Mouse (Mus musculus) heart, postnatal 0 days (tissue): ENCODE measurements at regions not wholly inside any gene's neighbourhood (a gene's known extent, or its start where the extent isn't known, plus 50 kb on each side); places are given as distances from the start of the nearest gene placed in this dataset.

Source experiments
- ATAC-seq: fragments of 200-750 bp; cut with Nextera tagmentation; 2 replicates; pipeline ENCODE4 v1.8.0; 2017; ENCODE audit warnings: low read depth, moderate number of reproducible peaks, moderate library complexity; ENCODE audit not compliant: insufficient read depth
- DNase-seq: peaks from one replicate; pipeline ENCODE4 v3.0.0-alpha.2; 2016; ENCODE audit warnings: low spot score
- H3K27ac ChIP-seq: fragments of 300-500 bp; sonication (generic); 2 replicates; pipeline ENCODE4 v1.5.1; 2014; ENCODE audit warnings: low read depth, mild to moderate bottlenecking
- H3K27me3 ChIP-seq: fragments of 300-500 bp; sonication (generic); 2 replicates; pipeline ENCODE4 v1.6.1; 2014; ENCODE audit warnings: low read length, mixed read lengths; ENCODE audit not compliant: control insufficient read depth, insufficient read depth
- H3K36me3 ChIP-seq: fragments of 300-500 bp; sonication (generic); replicated peaks from 2 replicates; pipeline ENCODE4 v1.6.1; 2014; ENCODE audit warnings: low read length, mixed read lengths; ENCODE audit not compliant: control insufficient read depth, insufficient read depth
- H3K4me1 ChIP-seq: fragments of 300-500 bp; sonication (generic); 2 replicates; pipeline ENCODE4 v1.6.1; 2014; ENCODE audit warnings: antibody characterized with exemption; ENCODE audit not compliant: control insufficient read depth, insufficient read depth
- H3K4me2 ChIP-seq: fragments of 300-500 bp; sonication (generic); 2 replicates; pipeline ENCODE4 v1.6.1; 2014; ENCODE audit warnings: low read depth, mild to moderate bottlenecking, low read length, moderate library complexity
- H3K4me3 ChIP-seq: fragments of 300-500 bp; sonication (generic); 2 replicates; pipeline ENCODE4 v1.5.1; 2014; ENCODE audit warnings: low read depth, low read length
- H3K9ac ChIP-seq: fragments of 300-500 bp; sonication (generic); replicated peaks from 2 replicates; pipeline ENCODE4 v1.6.1; 2014; ENCODE audit warnings: low read depth, low read length, mixed read lengths
- H3K9me3 ChIP-seq: fragments of 300-500 bp; sonication (generic); replicated peaks from 2 replicates; pipeline ENCODE4 v1.6.1; 2016; ENCODE audit warnings: low read length; ENCODE audit not compliant: control insufficient read depth
- CTCF ChIP-seq: IDR thresholded peaks from 2 replicates; pipeline ENCODE4 v1.5.1; 2016; ENCODE audit warnings: antibody characterized with exemption, control low read depth, low read depth
- EP300 ChIP-seq: IDR thresholded peaks from 2 replicates; pipeline ENCODE4 v1.6.1; 2016; ENCODE audit warnings: antibody characterized with exemption, low read depth
- WGBS: fragments of 180-500 bp; shearing (Covaris S2); extraction: QIAGEN DNeasy Blood & Tissue Kit; methylation state at CpG from one replicate; pipeline ENCODE4 v1.1.7; 2014; 5-methylcytosine and 5-hydroxymethylcytosine counted together

DNA sequence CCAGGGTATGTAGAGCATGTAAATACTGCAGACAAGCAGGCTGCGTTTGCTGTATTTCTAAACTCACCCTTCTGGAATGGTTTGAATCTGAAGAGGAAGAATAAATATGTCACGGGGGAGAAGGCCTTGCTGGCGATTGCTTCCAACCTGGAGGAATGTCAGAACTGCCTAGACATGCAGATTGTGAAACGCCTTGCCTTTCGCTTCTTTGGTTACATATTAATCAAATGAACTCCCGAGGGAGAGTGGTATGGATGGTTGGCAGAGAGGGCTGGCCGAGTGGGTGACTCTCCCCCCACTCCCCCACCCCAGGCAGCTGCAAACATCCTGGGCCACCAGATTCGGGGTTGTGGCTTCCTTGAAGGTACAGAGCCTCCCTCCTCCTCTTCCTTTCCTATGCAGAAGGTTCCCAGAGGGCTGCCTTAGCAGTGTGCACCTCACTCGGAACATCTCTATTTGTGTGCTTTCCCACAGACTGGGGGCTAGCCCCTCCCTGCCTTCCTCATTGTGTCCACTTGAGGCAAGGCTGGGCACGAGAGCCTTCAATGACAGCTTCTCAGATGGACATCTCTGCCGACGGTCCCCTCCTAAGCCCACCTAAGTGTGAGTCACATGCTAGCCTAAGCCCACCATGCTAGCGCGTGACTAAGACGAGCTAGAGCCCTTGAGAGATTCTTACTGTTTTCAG lies 93.3 kb downstream of the Zfp281 start:
- H3K4me1 ChIP-seq = no peaks in the 10 kb centered on the region
- H3K9me3 ChIP-seq = no peaks in the 10 kb centered on the region
- WGBS = 53% methylated on average over 15 of the region's 15 CpGs
- no peaks in the 10 kb centered on the region for H3K27me3 ChIP-seq
- DNase-seq = no peak
- H3K4me2 ChIP-seq = no peak overlapping the region
- TF ChIP-seq EP300 = no peak
- TF ChIP-seq CTCF = no peak
- H3K36me3 ChIP-seq = no peaks in the 10 kb centered on the region
- H3K9ac ChIP-seq = no peak overlapping the region
- ATAC-seq = no peak
- H3K27ac ChIP-seq = no peak overlapping the region
- no peak overlapping the region for H3K4me3 ChIP-seq

DNA sequence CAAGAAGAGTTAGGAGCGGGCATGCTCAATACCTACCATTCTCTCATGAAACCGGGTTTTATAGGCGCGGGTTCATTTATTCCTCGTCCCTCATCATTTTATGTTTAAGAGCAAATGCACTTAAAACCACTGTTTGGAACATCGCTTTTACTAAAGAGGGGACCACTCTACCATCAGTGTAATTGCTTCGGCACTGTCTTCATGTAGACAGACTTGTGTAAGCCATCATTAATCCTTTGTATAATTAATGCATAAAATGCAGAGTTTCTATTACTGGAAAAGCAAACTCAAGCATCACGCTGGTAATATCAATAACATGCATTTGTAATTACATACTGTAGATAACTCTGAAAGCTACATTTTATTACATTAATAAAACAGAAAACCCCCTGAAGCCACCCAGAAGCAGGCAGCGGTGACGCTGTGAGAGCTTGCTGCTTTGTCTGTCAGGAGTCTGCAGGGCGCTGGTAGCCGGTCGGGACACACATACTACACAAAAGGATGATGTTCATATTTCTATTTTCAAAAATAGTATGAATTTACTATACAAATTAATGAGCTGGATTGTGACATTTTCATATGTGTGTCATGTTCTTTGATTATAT lies 99.2 kb downstream of the Zfp281 start:
- Histone ChIP-seq H3K4me3 (no peak overlapping the region), H3K4me1 (no peaks in the 10 kb centered on the region), H3K4me2 (no peak overlapping the region), H3K9ac (no peak overlapping the region), H3K27ac (no peak overlapping the region), H3K9me3 (no peaks in the 10 kb centered on the region), H3K27me3 (no peaks in the 10 kb centered on the region), H3K36me3 (no peaks in the 10 kb centered on the region)
- no peak for TF ChIP-seq CTCF
- no peak for TF ChIP-seq EP300
- 93% methylated on average over 13 of the region's 13 CpGs for WGBS
- DNase-seq (no peak), ATAC-seq (no peak)

DNA sequence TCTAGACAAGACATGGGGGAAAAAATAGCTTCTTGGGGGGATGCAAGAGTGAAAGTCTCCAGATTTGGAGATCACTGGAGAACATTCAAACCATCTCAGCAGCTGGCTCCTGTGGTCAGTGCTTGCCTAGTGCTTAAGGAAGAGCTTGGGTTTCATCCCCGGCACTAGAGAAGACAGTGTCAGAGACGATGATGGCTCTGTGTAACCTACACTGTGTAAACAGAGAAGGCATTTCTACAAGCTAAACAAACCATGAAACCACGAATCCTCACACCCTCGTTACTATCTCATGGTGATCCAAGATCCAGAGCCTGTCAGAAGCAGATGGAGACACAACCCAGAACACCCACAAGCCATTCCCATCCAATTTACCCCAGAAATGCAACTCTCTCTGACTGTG lies 100.5 kb downstream of the Zfp281 start:
- 39% methylated on average over 4 of the region's 4 CpGs for WGBS
- H3K9me3 ChIP-seq = no peaks in the 10 kb centered on the region
- H3K27ac ChIP-seq = no peak overlapping the region
- TF ChIP-seq CTCF (no peak), EP300 (no peak)
- no peaks in the 10 kb centered on the region for H3K4me1 ChIP-seq
- H3K36me3 ChIP-seq = no peaks in the 10 kb centered on the region
- H3K27me3 ChIP-seq = no peaks in the 10 kb centered on the region
- ATAC-seq = no peak
- H3K9ac ChIP-seq = no peak overlapping the region
- no peak overlapping the region for H3K4me2 ChIP-seq
- no peak for DNase-seq
- H3K4me3 ChIP-seq = no peak overlapping the region

DNA sequence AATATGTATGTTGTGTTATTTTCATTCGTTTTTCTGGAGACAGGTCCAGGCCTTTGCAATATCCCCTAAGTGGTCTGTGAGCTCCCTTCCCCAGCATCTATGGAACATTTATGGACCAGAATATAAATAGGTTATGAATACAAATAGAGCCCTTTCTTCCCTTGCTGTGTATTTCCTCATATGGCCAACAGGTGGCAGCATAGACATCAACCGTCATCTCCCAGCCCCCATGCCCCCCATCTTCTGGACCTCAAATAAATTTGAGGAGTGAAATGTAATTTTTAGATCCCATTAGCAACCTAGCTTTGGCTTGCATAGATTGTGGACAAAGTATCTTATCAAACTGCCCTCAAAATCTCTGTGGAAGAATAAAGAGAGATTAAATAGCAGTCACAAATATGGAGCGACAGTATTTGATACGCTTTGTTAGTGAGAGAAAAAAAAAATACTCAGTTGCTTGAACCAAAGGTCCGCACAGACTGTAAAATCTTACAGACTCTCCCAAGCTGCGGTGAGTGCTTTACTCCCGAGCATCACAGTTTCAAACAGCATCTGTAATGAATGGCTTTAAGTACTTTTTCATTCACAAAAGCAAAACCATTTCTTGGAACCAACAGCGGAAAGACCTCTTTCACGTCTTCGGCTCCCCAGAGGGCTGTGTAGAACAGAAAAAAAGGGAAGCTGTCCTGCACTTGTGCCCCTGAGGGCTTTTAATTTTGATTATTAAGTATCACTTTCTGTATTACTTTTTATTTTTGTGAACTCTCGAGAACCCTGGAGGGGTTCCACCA lies 101.6 kb downstream of the Zfp281 start:
- H3K4me1 ChIP-seq = no peaks in the 10 kb centered on the region
- 61% methylated on average over 11 of the region's 11 CpGs for WGBS
- no peak overlapping the region for H3K4me2 ChIP-seq
- ATAC-seq (no peak), DNase-seq (no peak)
- no peak overlapping the region for H3K27ac ChIP-seq
- H3K9me3 ChIP-seq = no peaks in the 10 kb centered on the region
- no peak overlapping the region for H3K4me3 ChIP-seq
- TF ChIP-seq EP300 (no peak), CTCF (peak; percentile 56)
- no peaks in the 10 kb centered on the region for H3K27me3 ChIP-seq
- no peak overlapping the region for H3K9ac ChIP-seq
- no peaks in the 10 kb centered on the region for H3K36me3 ChIP-seq

DNA sequence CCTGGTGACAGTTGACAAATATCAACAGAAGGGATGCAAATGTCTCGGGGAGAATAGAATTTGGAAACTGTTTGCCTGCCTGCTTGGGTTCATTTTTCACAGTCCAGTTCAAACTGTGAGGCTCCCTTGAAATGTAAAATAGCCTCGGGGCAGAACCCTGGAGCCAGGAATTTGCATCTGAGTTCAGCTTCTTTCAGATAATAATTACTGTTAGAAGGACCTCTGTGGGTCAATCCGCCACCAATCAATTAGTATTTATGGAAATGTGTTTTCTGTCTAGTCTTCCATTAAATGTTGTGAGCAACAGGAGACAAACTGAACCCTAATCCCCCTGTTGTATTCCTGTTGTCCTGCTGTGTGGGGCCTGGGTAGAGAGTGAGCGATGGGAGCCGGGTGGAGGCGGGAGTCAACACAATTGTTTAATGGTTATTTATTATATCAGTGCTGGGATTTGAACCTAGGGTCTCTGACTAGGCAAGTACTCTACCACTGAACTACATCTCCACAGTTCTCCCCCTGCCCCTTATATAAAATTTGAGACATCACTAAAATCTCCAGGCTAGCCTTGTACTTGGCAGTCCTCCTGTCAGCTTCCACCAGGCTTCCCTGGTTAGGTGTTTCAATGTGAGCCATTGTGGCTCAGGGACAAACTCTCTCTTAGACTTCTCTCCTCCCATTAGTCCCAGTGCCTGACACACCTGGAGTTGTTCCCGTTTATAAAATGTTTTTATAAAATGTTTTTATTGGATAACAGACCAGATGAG lies 103.3 kb downstream of the Zfp281 start:
- no peaks in the 10 kb centered on the region for H3K4me1 ChIP-seq
- no peak for ATAC-seq
- WGBS = 78% methylated on average over 7 of the region's 7 CpGs

More for the DNA sequence above, 103.3 kb downstream of the Zfp281 start:
- Histone ChIP-seq H3K36me3 (no peaks in the 10 kb centered on the region), H3K4me2 (no peak overlapping the region), H3K9me3 (no peaks in the 10 kb centered on the region), H3K27me3 (no peaks in the 10 kb centered on the region), H3K27ac (no peak overlapping the region), H3K9ac (no peak overlapping the region), H3K4me3 (no peak overlapping the region)
- DNase-seq = no peak
- TF ChIP-seq CTCF = no peak
- no peak for TF ChIP-seq EP300
